Mouse (Mus musculus): ENCODE data around the gene Atad5. TPM values are rescaled to one million over a fixed set of nuclear protein-coding genes. Genes with fewer than 3 reads are reported as not detected.
"Not testable (repeated sequence)": the region's sequence is repeated elsewhere in the genome, so short reads cannot be mapped to it uniquely, and the experiment has no call there.

Gene Atad5
- polyA plus RNA-seq, 1 experiment: 0.18 TPM

GRCm38 (mm10) chr11:80054659-80055058 is 34.5 kb upstream of the Atad5 start:
- TF ChIP-seq POLR2A (IDR thresholded peaks at IDR 0.05; ENCODE audit: low read depth, low read length) (no peak), CTCF (IDR thresholded peaks at IDR 0.05; ENCODE audit: extremely low read depth, insufficient read length, insufficient replicate concordance, low read depth, low read length) (no peak)
- peaks cover 60% of the 10 kb centered on the region for H3K36me3 ChIP-seq (ENCODE audit: control insufficient read depth, insufficient read depth, low read length)

DNA sequence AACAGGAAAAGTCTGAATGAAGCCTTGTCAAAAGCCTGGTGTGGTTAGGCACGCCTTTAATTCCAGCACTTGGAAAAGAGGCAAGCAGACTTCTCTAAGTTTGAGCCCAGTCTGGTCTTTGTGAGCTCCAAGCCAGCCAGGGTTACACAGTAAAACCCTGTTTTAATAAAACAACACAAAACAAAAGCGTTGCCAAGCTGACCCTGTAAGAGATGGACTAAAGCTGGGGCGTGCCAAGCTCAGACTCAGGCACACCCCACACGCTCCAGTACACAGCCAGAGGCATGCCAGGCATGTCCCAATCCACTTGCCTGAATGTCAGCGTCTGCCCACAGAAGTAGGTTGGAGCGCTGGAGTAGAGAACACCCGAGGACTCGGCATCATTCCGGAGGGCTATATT is 33.1 kb upstream of the Atad5 start:
- H3K4me1 ChIP-seq (ENCODE audit: control insufficient read depth, insufficient read depth, insufficient read length, low read length): no peaks in the 10 kb centered on the region
- no peak overlapping the region for H3K4me3 ChIP-seq (ENCODE audit: low read depth, low read length)
- H3K27me3 ChIP-seq (ENCODE audit: control insufficient read depth, insufficient read depth, low read length): no peaks in the 10 kb centered on the region
- 94% methylated on average over 9 of the region's 9 CpGs for WGBS
- peaks cover 64% of the 10 kb centered on the region for H3K36me3 ChIP-seq (ENCODE audit: control insufficient read depth, insufficient read depth, low read length)
- TF ChIP-seq POLR2A (IDR thresholded peaks at IDR 0.05; ENCODE audit: low read depth, low read length): no peak
- H3K27ac ChIP-seq (ENCODE audit: insufficient read depth, low read depth, low read length): no peak overlapping the region

More at GRCm38 (mm10) chr11:80054659-80055058, 34.5 kb upstream of the Atad5 start:
- H3K4me1 ChIP-seq (ENCODE audit: control insufficient read depth, insufficient read depth, insufficient read length, low read length): no peaks in the 10 kb centered on the region
- no peak overlapping the region for H3K4me3 ChIP-seq (ENCODE audit: low read depth, low read length)
- H3K27ac ChIP-seq (ENCODE audit: insufficient read depth, low read depth, low read length): no peak overlapping the region
- 63% methylated on average over 4 of the region's 4 CpGs for WGBS
- no peaks in the 10 kb centered on the region for H3K27me3 ChIP-seq (ENCODE audit: control insufficient read depth, insufficient read depth, low read length)

- 0 out of 2 replicates have a peak overlapping the region, but pooled peaks have one; percentile 10 for H3K27ac ChIP-seq (ENCODE audit: insufficient read depth, low read depth, low read length)
- H3K36me3 ChIP-seq (ENCODE audit: control insufficient read depth, insufficient read depth, low read length): peaks cover 41% of the 10 kb centered on the region
Observed at GRCm38 (mm10) chr11:80062159-80062558, 27.0 kb upstream of the Atad5 start.

GRCm38 (mm10) chr11:80066373-80066772 is 22.8 kb upstream of the Atad5 start:
- H3K36me3 ChIP-seq (ENCODE audit: control insufficient read depth, insufficient read depth, low read length): peaks cover 14% of the 10 kb centered on the region
- WGBS: 82% methylated on average over 4 of the region's 4 CpGs
- H3K4me1 ChIP-seq (ENCODE audit: control insufficient read depth, insufficient read depth, insufficient read length, low read length); H3K4me3 ChIP-seq (ENCODE audit: low read depth, low read length); H3K27me3 ChIP-seq (ENCODE audit: control insufficient read depth, insufficient read depth, low read length); H3K27ac ChIP-seq (ENCODE audit: insufficient read depth, low read depth, low read length): not testable (repeated sequence)

More at GRCm38 (mm10) chr11:80062159-80062558, 27.0 kb upstream of the Atad5 start:
- Histone ChIP-seq H3K4me1 (ENCODE audit: control insufficient read depth, insufficient read depth, insufficient read length, low read length) (no peaks in the 10 kb centered on the region), H3K27me3 (ENCODE audit: control insufficient read depth, insufficient read depth, low read length) (no peaks in the 10 kb centered on the region), H3K4me3 (ENCODE audit: low read depth, low read length) (no peak overlapping the region)
- TF ChIP-seq POLR2A (IDR thresholded peaks at IDR 0.05; ENCODE audit: low read depth, low read length) (no peak), CTCF (IDR thresholded peaks at IDR 0.05; ENCODE audit: extremely low read depth, insufficient read length, insufficient replicate concordance, low read depth, low read length) (no peak)
- 76% methylated on average over 4 of the region's 4 CpGs for WGBS

DNA sequence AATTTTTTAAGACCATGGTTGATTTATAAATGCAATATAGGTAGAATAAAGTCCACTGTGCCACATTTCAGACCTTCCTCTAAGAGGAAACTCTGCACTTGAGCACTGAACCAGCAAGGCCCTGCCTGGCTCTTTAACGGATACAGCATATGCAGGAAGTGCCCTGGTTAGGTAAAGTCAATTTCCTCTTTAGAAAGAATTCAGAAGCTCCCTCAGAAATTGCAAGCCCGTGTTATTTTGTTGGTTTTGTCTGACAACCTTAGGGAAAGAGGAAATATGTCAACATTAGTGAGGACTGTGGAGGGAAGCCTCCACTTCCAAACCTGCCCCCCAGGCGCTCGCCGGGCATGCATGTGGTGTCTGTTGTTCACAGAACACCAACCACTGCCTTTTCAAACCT is 21.6 kb upstream of the Atad5 start:
- Histone ChIP-seq H3K27ac (ENCODE audit: insufficient read depth, low read depth, low read length) (peak overlapping the region; percentile 46; the same call in 1 of the 2 replicates), H3K4me1 (ENCODE audit: control insufficient read depth, insufficient read depth, insufficient read length, low read length) (peaks cover 6% of the 10 kb centered on the region; the same call in 1 of the 2 replicates), H3K27me3 (ENCODE audit: control insufficient read depth, insufficient read depth, low read length) (no peaks in the 10 kb centered on the region), H3K4me3 (ENCODE audit: low read depth, low read length) (no peak overlapping the region), H3K36me3 (ENCODE audit: control insufficient read depth, insufficient read depth, low read length) (peaks cover 8% of the 10 kb centered on the region)
- 67% methylated on average over 5 of the region's 5 CpGs for WGBS
- TF ChIP-seq POLR2A (IDR thresholded peaks at IDR 0.05; ENCODE audit: low read depth, low read length) (no peak), CTCF (IDR thresholded peaks at IDR 0.05; ENCODE audit: extremely low read depth, insufficient read length, insufficient replicate concordance, low read depth, low read length) (no peak)

DNA sequence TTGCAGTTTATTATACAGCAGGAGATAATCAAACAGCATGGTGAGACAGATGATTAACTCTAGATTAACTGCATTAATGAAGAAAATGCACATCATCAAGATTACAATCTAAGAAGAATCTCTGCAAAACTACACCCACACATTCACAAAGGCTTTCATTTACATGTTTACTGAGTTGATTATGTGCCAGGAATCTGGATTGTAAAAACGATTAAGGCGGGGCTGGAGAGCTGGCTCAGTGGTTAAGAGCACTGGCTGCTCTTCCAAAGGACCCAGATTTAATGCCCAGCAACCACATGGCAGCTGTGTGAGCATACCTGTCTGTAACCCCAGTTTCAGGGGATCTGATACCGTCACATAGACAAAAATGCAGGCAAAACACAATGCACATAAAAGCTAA is 19.4 kb upstream of the Atad5 start:
- Histone ChIP-seq H3K4me1 (ENCODE audit: control insufficient read depth, insufficient read depth, insufficient read length, low read length) (peaks cover 6% of the 10 kb centered on the region; the same call in 1 of the 2 replicates), H3K27me3 (ENCODE audit: control insufficient read depth, insufficient read depth, low read length) (no peaks in the 10 kb centered on the region), H3K4me3 (ENCODE audit: low read depth, low read length) (no peak overlapping the region), H3K36me3 (ENCODE audit: control insufficient read depth, insufficient read depth, low read length) (0 out of 2 replicates have a peak, but pooled peaks cover 1% of the 10 kb centered on the region), H3K27ac (ENCODE audit: insufficient read depth, low read depth, low read length) (no peak overlapping the region)
- no peak for TF ChIP-seq POLR2A (IDR thresholded peaks at IDR 0.05; ENCODE audit: low read depth, low read length)
- no peak for TF ChIP-seq CTCF (IDR thresholded peaks at IDR 0.05; ENCODE audit: extremely low read depth, insufficient read length, insufficient replicate concordance, low read depth, low read length)
- WGBS: 11% methylated on average over 3 of the region's 3 CpGs

DNA sequence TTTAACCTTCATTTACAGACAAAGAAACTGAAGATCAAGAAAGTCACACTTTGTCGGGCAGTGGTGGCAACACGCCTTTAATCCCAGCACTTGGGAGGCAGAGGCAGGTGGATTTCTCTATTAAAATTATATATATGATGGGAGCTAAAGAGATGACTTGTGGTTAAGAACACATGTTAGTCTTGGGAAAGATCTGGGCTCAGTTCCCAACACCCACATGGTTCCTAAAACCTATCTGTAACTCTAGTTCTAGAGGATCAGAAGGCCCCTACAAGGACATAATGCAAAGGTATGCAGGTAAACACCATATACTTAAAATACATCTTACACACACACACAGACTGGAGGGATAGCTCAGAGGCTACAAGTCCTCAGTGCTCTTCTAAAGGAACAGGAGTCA is 18.2 kb upstream of the Atad5 start:
- Histone ChIP-seq H3K27ac (ENCODE audit: insufficient read depth, low read depth, low read length) (no peak overlapping the region), H3K27me3 (ENCODE audit: control insufficient read depth, insufficient read depth, low read length) (no peaks in the 10 kb centered on the region), H3K4me3 (ENCODE audit: low read depth, low read length) (no peak overlapping the region), H3K4me1 (ENCODE audit: control insufficient read depth, insufficient read depth, insufficient read length, low read length) (peaks cover 6% of the 10 kb centered on the region; the same call in 1 of the 2 replicates), H3K36me3 (ENCODE audit: control insufficient read depth, insufficient read depth, low read length) (0 out of 2 replicates have a peak, but pooled peaks cover 1% of the 10 kb centered on the region)
- WGBS: 92% methylated on average over 2 of the region's 2 CpGs
- TF ChIP-seq CTCF (IDR thresholded peaks at IDR 0.05; ENCODE audit: extremely low read depth, insufficient read length, insufficient replicate concordance, low read depth, low read length): no peak
- TF ChIP-seq POLR2A (IDR thresholded peaks at IDR 0.05; ENCODE audit: low read depth, low read length): no peak

- 72% methylated on average over 3 of the region's 3 CpGs for WGBS
Observed at GRCm38 (mm10) chr11:80072365-80072764, 16.8 kb upstream of the Atad5 start.

More at GRCm38 (mm10) chr11:80072365-80072764, 16.8 kb upstream of the Atad5 start:
- Histone ChIP-seq H3K36me3 (ENCODE audit: control insufficient read depth, insufficient read depth, low read length) (0 out of 2 replicates have a peak, but pooled peaks cover 1% of the 10 kb centered on the region), H3K27me3 (ENCODE audit: control insufficient read depth, insufficient read depth, low read length) (no peaks in the 10 kb centered on the region), H3K4me1 (ENCODE audit: control insufficient read depth, insufficient read depth, insufficient read length, low read length) (peaks cover 6% of the 10 kb centered on the region; the same call in 1 of the 2 replicates), H3K27ac (ENCODE audit: insufficient read depth, low read depth, low read length) (peak overlapping the region; percentile 37; the same call in 1 of the 2 replicates), H3K4me3 (ENCODE audit: low read depth, low read length) (no peak overlapping the region)
- no peak for TF ChIP-seq POLR2A (IDR thresholded peaks at IDR 0.05; ENCODE audit: low read depth, low read length)
- TF ChIP-seq CTCF (IDR thresholded peaks at IDR 0.05; ENCODE audit: extremely low read depth, insufficient read length, insufficient replicate concordance, low read depth, low read length): no peak

All from small intestine, adult 2 months (tissue).